Mouse (Mus musculus): Measurements from ENCODE around the gene Dnajb3.

GRCm38 (mm10) chr1:88216551-88216950 is 11.0 kb upstream of the Dnajb3 start:
- TF ChIP-seq POLR2A (IDR thresholded peaks at IDR 0.05; ENCODE audit: borderline replicate concordance, extremely low read depth, insufficient read depth, insufficient read length, poor library complexity, severe bottlenecking) (no peak), CTCF (IDR thresholded peaks at IDR 0.05; ENCODE audit: borderline replicate concordance, extremely low read depth, insufficient read depth, insufficient read length) (no peak)

Measured in brain, embryonic 14.5 days (tissue).